Mouse (Mus musculus) C2C12 (cell line): ENCODE measurements around the gene Apoa4.

Experiments
- CEBPB ChIP-seq: IDR thresholded peaks from one replicate; pipeline ENCODE4 v1.6.1; 2011; ENCODE audit warnings: low read depth, mild to moderate bottlenecking, control low read depth, moderate library complexity
- CTCF ChIP-seq: IDR thresholded peaks from one replicate; pipeline ENCODE4 v1.5.1; 2011; ENCODE audit not compliant: control insufficient read depth, insufficient read depth, insufficient read length
- FOSL1 ChIP-seq: IDR thresholded peaks from one replicate; pipeline ENCODE4 v1.8.0; 2011; ENCODE audit warnings: mild to moderate bottlenecking, low read length; ENCODE audit not compliant: poor library complexity, insufficient read depth, severe bottlenecking
- MAX ChIP-seq: IDR thresholded peaks from one replicate; pipeline ENCODE4 v1.6.1; 2011; ENCODE audit warnings: mild to moderate bottlenecking, control low read depth
- USF1 ChIP-seq: IDR thresholded peaks from one replicate; pipeline ENCODE4 v1.6.1; 2011; ENCODE audit warnings: low read depth, mild to moderate bottlenecking, control low read depth, moderate library complexity

DNA sequence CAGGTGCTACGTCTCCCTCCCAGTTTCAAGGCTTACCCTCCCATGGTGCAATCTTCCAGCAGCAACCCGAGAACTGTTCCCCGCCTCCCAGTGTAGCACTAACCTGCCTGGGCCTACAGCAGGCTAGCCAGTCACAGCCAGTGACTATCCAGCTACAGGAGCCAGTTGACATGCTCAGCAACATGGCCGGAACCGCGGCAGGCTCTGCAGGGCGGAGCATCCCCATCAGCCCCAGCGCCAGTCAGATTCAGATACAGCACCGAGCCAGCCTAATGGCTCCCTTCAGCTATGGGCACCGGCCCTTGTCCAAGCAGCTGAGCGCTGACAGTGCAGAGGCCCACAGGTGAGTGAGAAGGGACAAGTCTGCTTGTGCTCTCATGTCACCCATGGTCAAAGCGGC is 30.0 kb upstream of the Apoa4 start:
- no peak for TF ChIP-seq CTCF
- TF ChIP-seq MAX = no peak
- TF ChIP-seq FOSL1 = no peak
- TF ChIP-seq CEBPB = no peak
- TF ChIP-seq USF1 = no peak
